Mouse (Mus musculus): ENCODE results near the gene Gm12886. TPM values are rescaled to one million over a fixed set of nuclear protein-coding genes. Genes with fewer than 3 reads are reported as not detected.

Gene Gm12886
- not detected in 2 replicates for polyA plus RNA-seq (2014; fragmentation: Nextera tagmentation; extraction: Ambion mirVana)

- 63% methylated on average over 3 of the region's 3 CpGs for WGBS
- Histone ChIP-seq H3K9ac (ENCODE audit: low read depth, low read length) (no peak within 1 kb of the TSS), H3K4me3 (ENCODE audit: low read length) (no peak within 1 kb of the TSS), H3K36me3 (ENCODE audit: control insufficient read depth, insufficient read depth, low read length) (no peaks in the 10 kb centered on the region), H3K4me2 (replicated peaks; ENCODE audit: low read depth, low read length) (no peak within 1 kb of the TSS), H3K27ac (ENCODE audit: low read depth, low read length) (no peak within 1 kb of the TSS), H3K4me1 (ENCODE audit: control insufficient read depth, insufficient read depth, low read length) (no peaks in the 10 kb centered on the region), H3K9me3 (ENCODE audit: control insufficient read depth, low read length) (peaks cover 9% of the 10 kb centered on the region), H3K27me3 (ENCODE audit: control insufficient read depth, insufficient read depth, low read length) (no peaks in the 10 kb centered on the region)
- ATAC-seq (ENCODE audit: low FRiP score, low TSS enrichment): no peak
Measured at GRCm38 (mm10) chr4:121422999-121423398, at the start of gene Gm12886. Gene Gm12886 (minus strand): TSS chr4:121423099.

Other genes with a start within 250 kb of the Gm12886 start
- 15.4 and 26.2 TPM in 2 replicates for gene Rlf, start 208.0 kb downstream of the Gm12886 start, polyA plus RNA-seq (2014; fragmentation: Nextera tagmentation; extraction: Ambion mirVana)
- not detected in 2 replicates for gene Gm12888, start 98.2 kb downstream of the Gm12886 start, polyA plus RNA-seq (2014; fragmentation: Nextera tagmentation; extraction: Ambion mirVana)
- gene Gm12887, start 199.0 kb upstream of the Gm12886 start, polyA plus RNA-seq (2014; fragmentation: Nextera tagmentation; extraction: Ambion mirVana): not detected in 2 replicates

Data from kidney, embryonic 14.5 days (tissue).